Mouse (Mus musculus) intestine, embryonic 14.5 days (tissue): ENCODE measurements at regions not wholly inside any gene's neighbourhood (a gene's known extent, or its start where the extent isn't known, plus 50 kb on each side); places are given as distances from the start of the nearest gene placed in this dataset.

Source experiments
- ATAC-seq: fragments of 200-750 bp; cut with Nextera tagmentation; replicated peaks from 2 replicates; pipeline ENCODE4 v1.8.0; 2017; ENCODE audit warnings: low read depth, moderate number of reproducible peaks, moderate TSS enrichment, moderate library complexity; ENCODE audit not compliant: low FRiP score, low TSS enrichment
- DNase-seq: peaks from one replicate; pipeline ENCODE4 v3.0.0-alpha.2; 2018; ENCODE audit warnings: low spot score
- H3K27ac ChIP-seq: fragments of 300-500 bp; sonication (generic); 2 replicates; pipeline ENCODE4 v1.5.1; 2014; ENCODE audit warnings: low read depth, mild to moderate bottlenecking, control low read depth
- H3K27me3 ChIP-seq: fragments of 300-500 bp; sonication (generic); replicated peaks from 2 replicates; pipeline ENCODE4 v1.6.1; 2014; ENCODE audit warnings: low read length, control low read depth; ENCODE audit not compliant: control insufficient read depth, insufficient read depth
- H3K36me3 ChIP-seq: fragments of 300-500 bp; sonication (generic); 2 replicates; pipeline ENCODE4 v1.6.1; 2014; ENCODE audit warnings: low read length, control low read depth; ENCODE audit not compliant: control insufficient read depth, insufficient read depth
- H3K4me1 ChIP-seq: fragments of 300-500 bp; sonication (generic); replicated peaks from 2 replicates; pipeline ENCODE4 v1.6.1; 2014; ENCODE audit warnings: low read length, control low read depth, mixed read lengths; ENCODE audit not compliant: control insufficient read depth, insufficient read depth
- H3K4me2 ChIP-seq: fragments of 300-500 bp; sonication (generic); 2 replicates; pipeline ENCODE4 v1.6.1; 2014; ENCODE audit warnings: low read length
- H3K4me3 ChIP-seq: fragments of 300-500 bp; sonication (generic); 2 replicates; pipeline ENCODE4 v1.5.1; 2014; ENCODE audit warnings: low read depth, low read length, control low read depth, mixed read lengths
- H3K9ac ChIP-seq: fragments of 300-500 bp; sonication (generic); 2 replicates; pipeline ENCODE4 v1.6.1; 2014; ENCODE audit warnings: mild to moderate bottlenecking, low read length
- H3K9me3 ChIP-seq: fragments of 300-500 bp; sonication (generic); 2 replicates; pipeline ENCODE4 v1.6.1; 2016; ENCODE audit warnings: low read length, control low read depth; ENCODE audit not compliant: control insufficient read depth
- WGBS: fragments of 180-500 bp; shearing (Covaris S2); extraction: QIAGEN DNeasy Blood & Tissue Kit; methylation state at CpG from one replicate; pipeline ENCODE4 v1.1.7; 2014; 5-methylcytosine and 5-hydroxymethylcytosine counted together

DNA sequence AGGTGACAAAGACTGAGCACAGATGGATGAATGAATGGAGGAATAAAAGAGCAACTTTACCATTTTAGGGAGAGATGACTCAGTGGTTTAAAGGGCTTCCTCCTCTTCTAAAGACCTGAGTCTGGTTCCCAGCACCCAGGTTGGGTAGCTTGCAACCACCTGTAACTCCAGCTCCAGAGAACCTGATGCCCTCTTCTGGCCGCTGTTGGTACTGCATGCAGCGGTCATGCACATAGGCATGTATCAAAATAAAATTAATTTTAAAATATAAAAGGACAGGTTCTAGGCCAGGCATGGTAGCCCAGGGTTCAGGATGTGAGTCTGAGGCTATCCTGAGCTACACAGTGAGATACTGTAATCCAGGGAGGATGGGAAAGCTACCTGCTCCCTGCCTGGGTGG is 103.4 kb upstream of the Rpl38 start:
- H3K27me3 ChIP-seq: peaks cover 14% of the 10 kb centered on the region; the same call in 1 of the 2 replicates
- H3K4me1 ChIP-seq: peaks cover 8% of the 10 kb centered on the region
- DNase-seq (no peak), ATAC-seq (no peak)
- no peak overlapping the region for H3K9ac ChIP-seq
- H3K27ac ChIP-seq: no peak overlapping the region
- no peak overlapping the region for H3K4me2 ChIP-seq
- no peaks in the 10 kb centered on the region for H3K36me3 ChIP-seq
- WGBS: 89% methylated on average over 2 of the region's 2 CpGs
- H3K9me3 ChIP-seq: no peaks in the 10 kb centered on the region
- H3K4me3 ChIP-seq: no peak overlapping the region

DNA sequence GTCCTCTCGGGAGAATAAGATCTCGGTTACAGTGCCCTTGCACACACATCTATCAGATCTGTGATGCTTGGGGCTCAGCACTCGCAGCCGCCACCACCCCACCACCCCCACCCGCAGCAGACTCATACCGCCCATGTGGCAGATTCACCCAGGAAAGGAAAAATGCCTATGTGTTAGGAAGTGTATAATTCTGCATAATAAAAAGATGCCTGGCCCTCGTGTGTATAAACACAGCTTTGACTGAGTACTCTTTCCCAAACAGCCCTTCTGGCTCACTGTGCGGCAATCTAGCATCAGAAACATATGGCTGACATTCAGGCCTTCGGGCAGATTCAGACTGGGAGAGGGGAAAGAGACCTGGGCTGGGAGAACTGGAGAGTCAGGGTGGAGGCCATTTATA is 105.2 kb upstream of the Rpl38 start:
- Histone ChIP-seq H3K9me3 (no peaks in the 10 kb centered on the region), H3K4me1 (peaks cover 13% of the 10 kb centered on the region), H3K27ac (peak overlapping the region; percentile 38; the same call in 1 of the 2 replicates), H3K36me3 (no peaks in the 10 kb centered on the region), H3K27me3 (peaks cover 11% of the 10 kb centered on the region; the same call in 1 of the 2 replicates), H3K4me2 (no peak overlapping the region), H3K4me3 (no peak overlapping the region), H3K9ac (no peak overlapping the region)
- ATAC-seq: no peak
- DNase-seq: no peak
- 51% methylated on average over 9 of the region's 9 CpGs for WGBS

DNA sequence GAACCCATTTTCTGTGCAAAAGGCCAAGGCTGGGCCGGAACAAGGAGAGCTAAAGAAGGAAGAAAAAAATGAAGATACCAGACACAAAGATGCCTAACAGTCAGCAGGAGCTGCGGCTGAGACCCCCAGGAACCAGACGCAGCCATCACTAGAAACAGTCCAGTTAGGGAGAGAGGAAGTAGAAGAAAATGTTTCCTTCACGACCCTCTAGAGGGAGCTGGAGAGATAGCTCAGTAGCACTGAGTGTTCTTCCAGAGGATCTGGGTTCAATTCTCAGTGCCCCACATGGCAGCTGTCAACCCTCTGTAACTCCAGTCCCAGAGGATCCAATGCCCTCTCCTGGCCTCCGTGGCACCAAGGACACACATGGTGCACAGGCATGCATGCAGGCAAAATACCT is 113.7 kb upstream of the Rpl38 start:
- Histone ChIP-seq H3K27ac (0 out of 2 replicates have a peak overlapping the region, but pooled peaks have one; percentile 43), H3K9me3 (no peaks in the 10 kb centered on the region), H3K9ac (no peak overlapping the region), H3K4me2 (no peak overlapping the region), H3K27me3 (no peaks in the 10 kb centered on the region), H3K4me3 (no peak overlapping the region), H3K4me1 (peaks cover 16% of the 10 kb centered on the region), H3K36me3 (no peaks in the 10 kb centered on the region)
- 57% methylated on average over 5 of the region's 5 CpGs for WGBS
- ATAC-seq (no peak), DNase-seq (no peak)

DNA sequence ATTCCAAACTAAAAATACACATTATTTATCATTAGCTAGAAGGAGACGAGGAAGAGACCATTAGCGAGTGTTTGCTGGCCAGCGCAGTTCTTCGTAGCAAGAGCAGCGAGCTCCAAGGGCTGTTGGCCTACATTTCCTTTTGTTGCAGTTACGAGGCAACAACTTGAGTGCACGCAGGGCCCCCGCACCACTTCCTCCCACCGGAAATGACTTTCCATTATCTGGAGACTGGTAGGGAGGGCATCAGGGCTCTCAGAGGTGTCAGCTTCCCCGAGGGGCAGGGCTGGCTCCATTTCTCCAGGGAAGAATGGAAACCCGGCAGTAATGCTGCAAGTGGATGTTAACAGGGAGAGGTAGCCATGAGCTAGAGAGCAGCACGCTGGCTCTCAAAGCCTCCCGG is 114.3 kb upstream of the Rpl38 start:
- H3K4me2 ChIP-seq: no peak overlapping the region
- H3K27ac ChIP-seq: peak overlapping the region; percentile 43; the same call in 1 of the 2 replicates
- DNase-seq (no peak), ATAC-seq (no peak)
- no peak overlapping the region for H3K9ac ChIP-seq
- H3K4me3 ChIP-seq: no peak overlapping the region
- 24% methylated on average over 13 of the region's 13 CpGs for whole genome bisulfite sequencing
- peaks cover 14% of the 10 kb centered on the region for H3K4me1 ChIP-seq
- H3K36me3 ChIP-seq: no peaks in the 10 kb centered on the region
- H3K27me3 ChIP-seq: no peaks in the 10 kb centered on the region
- H3K9me3 ChIP-seq: no peaks in the 10 kb centered on the region

DNA sequence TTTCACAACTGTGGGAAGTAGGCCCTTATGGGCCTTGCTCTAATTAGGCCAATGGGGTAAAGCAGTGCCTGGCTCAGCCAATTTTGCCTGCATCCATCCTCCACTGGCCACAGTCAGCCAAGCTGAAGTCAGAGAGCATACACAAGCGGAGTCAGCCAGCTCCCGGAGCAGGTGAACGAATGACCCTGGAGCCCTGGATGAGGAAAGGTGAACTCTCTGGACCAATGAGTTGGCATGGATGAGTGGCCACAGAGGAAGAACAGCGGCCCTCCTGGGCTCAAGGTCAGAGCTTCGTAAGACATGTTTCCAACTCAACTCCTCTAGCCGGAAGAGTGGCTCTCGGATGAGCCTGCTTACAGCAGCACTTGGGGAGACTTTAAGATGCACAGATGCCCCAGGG is 116.1 kb upstream of the Rpl38 start:
- no peak for DNase-seq
- H3K36me3 ChIP-seq: no peaks in the 10 kb centered on the region
- H3K9me3 ChIP-seq: no peaks in the 10 kb centered on the region
- no peaks in the 10 kb centered on the region for H3K27me3 ChIP-seq
- no peak for ATAC-seq
- WGBS: 92% methylated on average over 7 of the region's 7 CpGs
- no peak overlapping the region for H3K4me3 ChIP-seq
- no peak overlapping the region for H3K9ac ChIP-seq
- no peak overlapping the region for H3K4me2 ChIP-seq
- no peak overlapping the region for H3K27ac ChIP-seq
- peaks cover 14% of the 10 kb centered on the region for H3K4me1 ChIP-seq

DNA sequence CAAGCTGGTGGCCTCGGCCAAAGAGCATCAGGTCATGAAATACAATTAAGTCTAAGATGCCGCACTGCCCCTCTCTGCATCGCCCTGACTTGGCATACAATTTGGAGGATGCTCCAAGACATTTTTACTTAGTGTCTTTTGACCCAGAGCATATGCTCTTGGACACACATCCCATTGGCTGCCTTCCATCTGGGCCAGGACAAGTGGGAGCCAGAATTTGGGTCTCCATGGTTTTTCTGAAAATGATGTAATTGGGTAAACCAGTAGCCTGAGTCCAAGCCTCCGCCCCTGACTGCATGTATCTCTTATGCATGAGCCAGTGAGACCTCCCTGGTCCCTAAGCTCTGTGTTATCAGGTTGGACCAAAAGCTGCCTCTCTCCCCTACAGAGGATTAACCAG is 117.1 kb upstream of the Rpl38 start:
- Histone ChIP-seq H3K9ac (no peak overlapping the region), H3K9me3 (no peaks in the 10 kb centered on the region), H3K36me3 (no peaks in the 10 kb centered on the region), H3K27ac (no peak overlapping the region), H3K4me1 (peaks cover 14% of the 10 kb centered on the region), H3K4me3 (no peak overlapping the region), H3K27me3 (no peaks in the 10 kb centered on the region), H3K4me2 (no peak overlapping the region)
- 90% methylated on average over 4 of the region's 4 CpGs for WGBS
- no peak for ATAC-seq
- DNase-seq: no peak

DNA sequence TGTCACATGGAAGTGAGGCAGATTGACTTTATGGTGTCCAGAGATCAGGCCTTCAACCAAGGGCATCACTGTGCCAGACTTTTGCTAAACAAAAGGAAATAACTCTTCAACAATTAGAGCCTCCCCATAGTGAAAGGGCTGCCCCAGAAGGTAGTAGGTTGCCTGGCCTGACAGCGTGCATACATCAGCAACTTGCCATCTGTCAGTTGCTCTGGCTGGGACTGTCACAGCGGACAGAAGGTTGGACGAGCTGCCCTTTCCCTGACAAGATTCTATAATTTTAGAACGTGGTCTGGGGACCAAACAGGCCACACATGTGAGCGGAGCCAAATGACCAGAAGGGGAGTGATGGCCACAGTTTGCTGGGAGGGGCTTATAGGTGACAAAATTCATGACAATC is 119.7 kb upstream of the Rpl38 start:
- H3K4me2 ChIP-seq: no peak overlapping the region
- H3K36me3 ChIP-seq: no peaks in the 10 kb centered on the region
- H3K4me1 ChIP-seq: peaks cover 9% of the 10 kb centered on the region; the same call in 1 of the 2 replicates
- no peak for ATAC-seq
- WGBS: 70% methylated on average over 5 of the region's 5 CpGs
- no peak overlapping the region for H3K4me3 ChIP-seq
- no peak overlapping the region for H3K27ac ChIP-seq
- DNase-seq: no peak
- H3K9ac ChIP-seq: no peak overlapping the region
- H3K27me3 ChIP-seq: no peaks in the 10 kb centered on the region
- no peaks in the 10 kb centered on the region for H3K9me3 ChIP-seq

DNA sequence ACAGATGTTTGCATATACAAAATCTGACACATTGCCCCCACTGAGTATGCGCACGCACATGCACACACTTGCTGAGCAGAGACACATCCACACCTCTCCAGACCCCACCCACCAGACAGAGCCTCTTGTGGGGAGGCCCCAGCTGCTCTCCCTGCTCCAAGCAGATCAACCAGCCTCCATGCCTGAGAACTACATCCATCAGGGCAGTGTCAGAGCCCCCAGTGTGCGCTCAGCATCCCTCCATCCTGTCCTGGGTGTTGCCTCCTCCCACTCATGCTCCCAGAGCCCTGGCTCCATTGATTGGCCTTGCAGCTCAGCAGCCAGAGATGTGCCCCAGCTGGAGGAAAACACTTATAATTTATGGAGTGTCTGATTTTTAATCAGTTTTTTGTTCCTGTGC is 124.1 kb upstream of the Rpl38 start:
- Histone ChIP-seq H3K4me1 (peaks cover 3% of the 10 kb centered on the region; the same call in 1 of the 2 replicates), H3K4me2 (no peak overlapping the region), H3K36me3 (no peaks in the 10 kb centered on the region), H3K4me3 (no peak overlapping the region), H3K9me3 (peaks cover 5% of the 10 kb centered on the region; the same call in 1 of the 2 replicates), H3K9ac (no peak overlapping the region), H3K27me3 (no peaks in the 10 kb centered on the region), H3K27ac (no peak overlapping the region)
- no peak for DNase-seq
- 51% methylated on average over 3 of the region's 3 CpGs for WGBS
- ATAC-seq: no peak

DNA sequence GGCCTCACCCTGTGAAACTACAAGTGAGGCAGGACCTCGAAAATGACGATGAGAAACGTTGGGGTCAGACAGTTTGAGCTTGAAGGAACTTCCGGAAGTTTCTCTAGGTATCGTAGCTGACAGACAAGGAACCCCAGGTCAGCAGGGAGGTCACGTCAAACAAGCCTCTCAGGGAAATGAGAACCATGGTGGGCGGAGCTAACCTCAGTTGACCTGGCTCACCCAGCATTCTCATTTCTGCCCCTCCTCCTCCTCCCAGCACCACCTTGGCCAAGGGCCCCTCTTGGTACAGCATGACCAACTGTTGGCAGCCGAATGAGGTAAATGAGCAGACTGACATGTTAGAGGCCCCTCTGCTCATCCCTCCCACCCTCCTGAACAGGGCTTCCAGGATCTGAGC is 126.2 kb upstream of the Rpl38 start:
- Histone ChIP-seq H3K36me3 (no peaks in the 10 kb centered on the region), H3K9ac (no peak overlapping the region), H3K9me3 (peaks cover 5% of the 10 kb centered on the region; the same call in 1 of the 2 replicates), H3K4me2 (no peak overlapping the region), H3K27ac (no peak overlapping the region), H3K4me1 (peaks cover 3% of the 10 kb centered on the region; the same call in 1 of the 2 replicates), H3K4me3 (no peak overlapping the region), H3K27me3 (no peaks in the 10 kb centered on the region)
- 56% methylated on average over 8 of the region's 8 CpGs for WGBS
- DNase-seq (no peak), ATAC-seq (no peak)
